Mouse (Mus musculus) left cerebral cortex, postnatal 25 days (tissue): ENCODE measurements around the gene Rtel1. TPM values are rescaled to one million over a fixed set of nuclear protein-coding genes. Genes with fewer than 3 reads are reported as not detected.

ENCODE experiments used
- DNase-seq, 2 experiments: peaks; one replicate each; pipeline ENCODE4 v3.0.0; 2022; ENCODE audit warnings: low spot score in 2 of 2, mixed read lengths in 1 of 2
- intact Hi-C: fragments of 180-260 bp; cut with DNase I; formaldehyde crosslinking; loops from one replicate; pipeline ENCODE4 v1.15.1; 2025
- total RNA-seq, 2 experiments: library from RNA; stranded (reverse); gene quantifications; 2 replicates each; pipeline ENCODE4 v1.2.3; 2021

The Rtel1 gene
- total RNA-seq, 2 experiments from 2014 or later: 29.8 to 34.9 TPM

- intact Hi-C loops: loop anchor here (2.0 kb wide), 1 partner anchor 27 kb away; no protein-coding TSS in a partner anchor
- DNase-seq: peak; percentile 77 to 84
Observed at GRCm38 (mm10) chr2:181314080-181314810, 5.3 kb upstream of the Rtel1 start, which contains the start of gene Stmn3. TSS of gene Stmn3 (minus strand) at chr2:181314500.

GRCm38 (mm10) chr2:181320103-181320499 is 562 bp downstream of the Rtel1 start:
- DNase-seq: no peak
- intact Hi-C loops: no loop called here

GRCm38 (mm10) chr2:181322136-181322535 is 2.6 kb downstream of the Rtel1 start:
- DNase-seq: no peak
- intact Hi-C loops: no loop called here

- DNase-seq: no peak
- intact Hi-C loops: no loop called here
Observed at GRCm38 (mm10) chr2:181326098-181326497, 6.6 kb downstream of the Rtel1 start.

GRCm38 (mm10) chr2:181332542-181332941 is 13.0 kb downstream of the Rtel1 start:
- intact Hi-C loops: no loop called here
- no peak for DNase-seq

GRCm38 (mm10) chr2:181334023-181334422 is 14.5 kb downstream of the Rtel1 start:
- intact Hi-C loops: no loop called here
- peak; percentile 76 to 82 for DNase-seq

- DNase-seq: no peak
- intact Hi-C loops: no loop called here
Observed at GRCm38 (mm10) chr2:181340426-181340825, 20.9 kb downstream of the Rtel1 start.

- intact Hi-C loops: no loop called here
- no peak for DNase-seq
Observed at GRCm38 (mm10) chr2:181342766-181343165, 23.2 kb downstream of the Rtel1 start.

GRCm38 (mm10) chr2:181356780-181357179 is 37.2 kb downstream of the Rtel1 start:
- intact Hi-C loops: no loop called here
- DNase-seq: peak in 1 of 2 experiments; percentile 10

GRCm38 (mm10) chr2:181363946-181364345 is 44.4 kb downstream of the Rtel1 start:
- no peak for DNase-seq
- intact Hi-C loops: no loop called here

- DNase-seq: no peak
- intact Hi-C loops: no loop called here
Observed at GRCm38 (mm10) chr2:181364487-181364859, 44.9 kb downstream of the Rtel1 start.

- intact Hi-C loops: no loop called here
- peak; percentile 91 to 93 for DNase-seq
Observed at GRCm38 (mm10) chr2:181364860-181365596, 45.5 kb downstream of the Rtel1 start, which contains the start of the genes Zgpat and Arfrp1. TSS of gene Zgpat (plus strand) at chr2:181364928. TSS of gene Arfrp1 (minus strand) at chr2:181365404.

- DNase-seq: no peak
Observed at GRCm38 (mm10) chr2:181365655-181366075, 46.1 kb downstream of the Rtel1 start.

GRCm38 (mm10) chr2:181370001-181370400 is 50.5 kb downstream of the Rtel1 start:
- no peak for DNase-seq
- intact Hi-C loops: no loop called here

More at GRCm38 (mm10) chr2:181365655-181366075, 46.1 kb downstream of the Rtel1 start:
- intact Hi-C loops: no loop called here

GRCm38 (mm10) chr2:181375787-181376186 is 56.2 kb downstream of the Rtel1 start:
- intact Hi-C loops: no loop called here
- DNase-seq: no peak

GRCm38 (mm10) chr2:181377230-181377629 is 57.7 kb downstream of the Rtel1 start:
- intact Hi-C loops: no loop called here
- DNase-seq: no peak

GRCm38 (mm10) chr2:181378701-181379100 is 59.2 kb downstream of the Rtel1 start:
- intact Hi-C loops: no loop called here
- no peak for DNase-seq

GRCm38 (mm10) chr2:181379778-181380177 is 60.2 kb downstream of the Rtel1 start, which contains the start of gene Lime1:
TSS of gene Lime1 (plus strand) at chr2:181380078.
- DNase-seq: no peak
- intact Hi-C loops: no loop called here

- no peak for DNase-seq
- intact Hi-C loops: no loop called here
Observed at GRCm38 (mm10) chr2:181380251-181380650, 60.7 kb downstream of the Rtel1 start.

GRCm38 (mm10) chr2:181381107-181381506 is 61.6 kb downstream of the Rtel1 start:
- intact Hi-C loops: no loop called here
- no peak for DNase-seq
